Mouse (Mus musculus): ENCODE measurements at regions not wholly inside any gene's neighbourhood (a gene's known extent, or its start where the extent isn't known, plus 50 kb on each side); places are given as distances from the start of the nearest gene placed in this dataset.

DNA sequence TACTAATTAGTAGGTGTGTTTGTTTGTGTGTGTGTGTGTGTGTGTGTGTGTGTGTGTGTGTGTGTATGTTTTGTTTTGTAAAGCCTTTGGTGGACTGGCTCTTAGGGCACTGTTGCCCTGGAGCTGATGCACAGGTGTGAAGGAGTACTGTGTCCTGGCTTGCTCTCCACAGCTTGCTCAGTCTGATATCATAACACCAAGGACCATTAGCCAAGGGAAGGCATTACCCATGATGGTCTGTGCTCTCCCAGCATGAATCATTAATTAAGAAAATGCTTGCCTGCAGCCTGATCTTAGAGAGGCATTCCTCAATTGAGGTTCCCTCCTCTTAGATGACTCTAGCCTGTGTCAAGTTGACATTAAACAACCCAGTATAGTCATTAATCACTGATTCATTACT is 54.7 kb downstream of the Spry2 start:
- no peak for DNase-seq (ENCODE audit: low spot score)

DNA sequence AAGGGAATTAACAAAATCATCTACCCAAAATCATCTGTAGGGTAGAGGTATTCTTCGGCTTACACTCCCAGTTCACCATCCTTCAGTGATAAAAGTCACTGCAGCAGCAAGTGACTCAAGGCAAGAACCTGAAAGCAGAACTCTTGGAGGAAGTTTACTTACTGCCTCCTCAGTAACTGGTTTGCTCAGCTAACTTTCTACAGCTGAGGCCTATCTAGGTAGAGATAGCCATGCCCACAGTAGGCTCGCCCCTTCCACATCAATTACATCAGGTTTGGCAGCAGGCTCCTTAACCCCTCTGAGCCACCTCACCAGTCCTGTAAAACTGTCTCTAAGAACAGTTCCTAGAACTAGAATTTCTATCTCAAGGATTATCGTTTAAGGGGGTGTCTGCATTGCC is 59.1 kb downstream of the Spry2 start:
- DNase-seq (ENCODE audit: low spot score): no peak

DNA sequence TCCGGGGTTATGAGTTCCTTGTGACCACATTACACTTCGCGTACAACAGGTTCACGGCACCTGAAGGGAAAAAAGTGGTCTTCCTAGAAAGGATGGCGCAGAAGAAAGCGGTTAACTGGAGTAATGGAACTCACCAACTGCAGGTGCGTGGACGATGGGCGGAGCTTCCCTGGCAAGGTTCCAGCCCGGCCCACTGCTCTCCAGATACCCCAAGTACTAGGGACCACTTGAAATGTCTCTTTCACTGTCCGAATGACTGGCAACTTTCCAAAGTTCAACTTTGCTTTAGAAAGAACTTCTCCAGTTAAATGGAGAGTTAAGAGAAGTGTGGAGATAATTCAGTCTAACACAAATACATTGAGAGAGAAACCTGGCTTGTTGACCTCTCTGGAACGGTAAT is 65.9 kb downstream of the Spry2 start:
- DNase-seq (ENCODE audit: low spot score): no peak

GRCm38 (mm10) chr14:105830301-105830700 is 66.3 kb downstream of the Spry2 start:
- no peak for DNase-seq (ENCODE audit: low spot score)

- no peak for DNase-seq (ENCODE audit: low spot score)
Measured at GRCm38 (mm10) chr14:105823129-105823528, 73.5 kb downstream of the Spry2 start.

GRCm38 (mm10) chr14:105822653-105823052 is 74.0 kb downstream of the Spry2 start:
- no peak for DNase-seq (ENCODE audit: low spot score)

- DNase-seq (ENCODE audit: low spot score): no peak
Measured at GRCm38 (mm10) chr14:105819534-105819933, 77.1 kb downstream of the Spry2 start.

GRCm38 (mm10) chr14:105818841-105819240 is 77.8 kb downstream of the Spry2 start:
- DNase-seq (ENCODE audit: low spot score): no peak

GRCm38 (mm10) chr14:105817481-105817880 is 79.1 kb downstream of the Spry2 start:
- DNase-seq (ENCODE audit: low spot score): no peak

DNA sequence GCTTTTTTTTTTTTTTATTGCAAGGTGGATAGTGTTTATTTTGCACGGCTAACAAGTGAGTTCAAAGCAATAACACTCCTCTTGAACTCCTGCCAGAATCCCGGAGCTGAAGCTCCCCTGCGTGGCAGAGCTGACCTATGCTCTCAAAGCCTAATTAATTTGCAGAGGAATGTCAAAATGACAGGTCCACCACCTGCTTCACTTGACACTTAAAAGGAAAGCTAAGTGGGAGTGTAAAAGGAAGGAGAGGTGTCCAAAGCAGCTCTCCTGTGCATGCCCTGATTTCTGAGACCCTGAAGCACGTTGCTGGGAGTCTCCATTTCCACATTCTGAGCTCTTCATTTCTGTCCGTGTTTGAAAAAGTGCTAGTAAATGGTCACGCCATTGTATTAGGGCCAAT is 80.8 kb downstream of the Spry2 start:
- DNase-seq (ENCODE audit: low spot score): no peak

GRCm38 (mm10) chr14:105815281-105815680 is 81.3 kb downstream of the Spry2 start:
- DNase-seq (ENCODE audit: low spot score): no peak

DNA sequence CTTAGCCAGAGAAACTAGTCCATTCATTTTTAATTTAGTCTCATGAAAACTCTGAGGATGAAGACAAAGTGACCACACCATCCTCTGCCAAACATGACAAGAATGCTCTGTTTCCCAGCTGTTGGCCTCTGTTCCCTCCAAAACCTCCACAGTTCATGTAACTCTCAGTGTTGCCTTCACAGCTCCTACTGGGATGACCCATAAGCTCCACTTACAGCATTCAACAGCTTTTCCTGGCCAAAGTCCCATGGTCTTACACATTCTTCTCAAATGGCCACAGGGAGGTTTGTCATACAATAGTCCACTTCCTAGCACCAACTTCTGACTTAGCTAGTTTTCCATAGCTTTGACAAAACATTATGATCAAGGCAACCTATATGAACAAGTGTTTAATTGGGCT is 83.0 kb downstream of the Spry2 start:
- DNase-seq (ENCODE audit: low spot score): no peak

GRCm38 (mm10) chr14:105813097-105813496 is 83.5 kb downstream of the Spry2 start:
- no peak for DNase-seq (ENCODE audit: low spot score)

- DNase-seq (ENCODE audit: low spot score): no peak
Measured at GRCm38 (mm10) chr14:105805762-105806161, 90.9 kb downstream of the Spry2 start.

DNA sequence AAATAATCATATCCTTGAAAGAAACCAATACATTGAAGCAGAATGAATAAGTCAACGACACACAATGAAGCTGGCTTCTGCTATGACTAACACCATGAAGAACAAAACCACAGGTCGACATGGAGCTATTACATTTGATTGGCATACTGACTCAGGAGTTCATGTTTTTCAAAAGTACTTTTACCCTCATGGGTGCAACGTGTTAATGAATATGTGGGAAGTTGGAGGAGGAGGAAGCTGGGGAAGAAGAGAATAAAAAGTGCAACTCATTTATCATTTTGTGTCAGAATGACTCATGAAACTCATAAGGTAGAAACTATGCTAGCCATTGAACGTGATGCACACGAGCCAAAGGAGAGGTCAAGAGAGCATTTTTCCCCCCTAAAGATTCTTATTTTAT is 91.3 kb downstream of the Spry2 start:
- no peak for DNase-seq (ENCODE audit: low spot score)

DNA sequence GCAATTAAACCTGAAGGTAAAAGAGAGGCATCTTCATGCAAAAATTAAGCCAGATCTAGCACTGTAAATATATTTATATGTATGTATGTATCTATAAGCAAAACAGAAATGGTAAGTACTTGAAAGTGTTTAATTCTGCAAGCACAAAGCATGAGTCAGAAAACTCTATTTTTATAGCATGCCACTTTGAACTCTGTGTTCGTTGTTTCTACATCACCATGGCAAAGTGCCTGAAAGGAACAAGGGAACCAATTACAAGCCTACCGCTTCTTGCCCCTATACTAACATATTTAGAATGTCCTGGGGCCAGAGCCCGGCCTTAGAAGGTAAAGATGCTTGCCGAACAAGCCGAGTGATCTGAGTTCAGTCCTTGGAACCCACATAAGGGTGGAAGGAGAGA is 91.9 kb downstream of the Spry2 start:
- no peak for DNase-seq (ENCODE audit: low spot score)

- no peak for DNase-seq (ENCODE audit: low spot score)
Measured at GRCm38 (mm10) chr14:105803281-105803680, 93.3 kb downstream of the Spry2 start.

- DNase-seq (ENCODE audit: low spot score): peak; percentile 31
Measured at GRCm38 (mm10) chr14:105802529-105803280, 93.9 kb downstream of the Spry2 start.

- no peak for DNase-seq (ENCODE audit: low spot score)
Measured at GRCm38 (mm10) chr14:105800142-105800925, 96.3 kb downstream of the Spry2 start.

GRCm38 (mm10) chr14:105799401-105799861 is 97.2 kb downstream of the Spry2 start:
- no peak for DNase-seq (ENCODE audit: low spot score)

- DNase-seq (ENCODE audit: low spot score): no peak
Measured at GRCm38 (mm10) chr14:105793010-105793702, 103.5 kb downstream of the Spry2 start.

DNA sequence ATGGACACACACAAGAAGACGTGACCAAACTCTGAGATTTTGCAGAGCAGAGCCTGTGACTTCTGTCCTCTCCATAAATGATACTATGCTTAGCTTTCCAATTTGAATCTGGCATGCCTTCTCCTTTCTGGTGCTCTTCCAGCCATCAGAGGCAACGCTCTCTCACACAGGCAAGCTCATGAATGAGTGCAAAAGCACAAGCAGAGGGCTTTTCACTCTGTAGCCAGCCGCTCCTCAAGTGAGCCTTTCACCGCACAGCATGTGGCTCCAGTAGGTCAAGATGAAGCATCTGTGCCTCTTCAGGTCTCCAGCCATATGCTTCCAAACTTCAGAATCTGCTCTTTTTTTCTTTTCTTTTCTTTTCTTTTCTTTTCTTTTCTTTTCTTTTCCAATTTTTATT is 106.2 kb downstream of the Spry2 start:
- no peak for DNase-seq (ENCODE audit: low spot score)

DNA sequence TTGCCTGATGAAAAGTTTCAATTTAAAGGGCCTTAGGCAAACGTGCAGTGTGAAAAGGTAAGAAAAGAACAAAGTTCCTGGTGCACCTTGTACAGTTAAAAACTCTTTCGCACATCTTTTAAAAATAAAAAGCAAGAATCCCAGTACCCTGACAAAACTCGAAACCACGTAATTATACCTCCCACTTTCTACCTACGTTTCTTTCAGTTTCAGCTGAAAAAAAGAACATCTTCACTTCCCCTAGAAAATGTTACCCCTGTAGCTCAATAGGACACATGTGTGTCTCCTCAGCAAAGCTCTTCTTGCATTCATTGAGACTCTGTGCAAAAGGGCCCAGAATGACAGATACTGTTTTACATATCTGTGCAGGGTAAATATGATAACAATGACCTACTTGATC is 113.2 kb downstream of the Spry2 start:
- DNase-seq (ENCODE audit: low spot score): no peak

All from ovary, postnatal 36 days (tissue).